Mouse (Mus musculus) intestine, postnatal 0 days (tissue): ENCODE data around the gene Lhcgr. TPM values are rescaled to one million over a fixed set of nuclear protein-coding genes. Genes with fewer than 3 reads are reported as not detected.
A peak's percentile ranks its signal among the peaks of the same experiment; 100 is the strongest.

Experiments
- ATAC-seq: fragments of 200-750 bp; cut with Nextera tagmentation; 2 replicates; pipeline ENCODE4 v1.8.0; 2017; ENCODE audit warnings: mild to moderate bottlenecking, moderate TSS enrichment, moderate library complexity
- H3K27ac ChIP-seq: fragments of 300-500 bp; sonication (generic); 2 replicates; pipeline ENCODE4 v1.5.1; 2014; ENCODE audit warnings: mild to moderate bottlenecking, low read depth, low read length, moderate library complexity
- H3K27me3 ChIP-seq: fragments of 300-500 bp; sonication (generic); replicated peaks from 2 replicates; pipeline ENCODE4 v1.6.1; 2014; ENCODE audit warnings: low read length, mixed read lengths; ENCODE audit not compliant: control insufficient read depth, insufficient read depth
- H3K36me3 ChIP-seq: fragments of 300-500 bp; sonication (generic); 2 replicates; pipeline ENCODE4 v1.6.1; 2014; ENCODE audit warnings: mild to moderate bottlenecking, moderate library complexity; ENCODE audit not compliant: control insufficient read depth, insufficient read depth
- H3K4me1 ChIP-seq: fragments of 300-500 bp; sonication (generic); replicated peaks from 2 replicates; pipeline ENCODE4 v1.6.1; 2014; ENCODE audit warnings: antibody characterized with exemption, low read length, mixed read lengths; ENCODE audit not compliant: control insufficient read depth, insufficient read depth
- H3K4me2 ChIP-seq: fragments of 300-500 bp; sonication (generic); replicated peaks from 2 replicates; pipeline ENCODE4 v1.6.1; 2014; ENCODE audit warnings: low read depth, mild to moderate bottlenecking, moderate library complexity
- H3K4me3 ChIP-seq: fragments of 300-500 bp; sonication (generic); 2 replicates; pipeline ENCODE4 v1.5.1; 2014; ENCODE audit warnings: low read depth, low read length
- H3K9ac ChIP-seq: fragments of 300-500 bp; sonication (generic); 2 replicates; pipeline ENCODE4 v1.6.1; 2014; ENCODE audit warnings: mild to moderate bottlenecking, low read depth, low read length
- H3K9me3 ChIP-seq: fragments of 300-500 bp; sonication (generic); 2 replicates; pipeline ENCODE4 v1.6.1; 2016; ENCODE audit warnings: mixed run types; ENCODE audit not compliant: control insufficient read depth
- CTCF ChIP-seq: sonication (generic); IDR thresholded peaks from 2 replicates; pipeline ENCODE4 v1.5.1; 2016; ENCODE audit warnings: low read depth, mild to moderate bottlenecking, control low read depth, antibody characterized with exemption, moderate library complexity
- WGBS: fragments of 180-500 bp; shearing (Covaris S2); extraction: QIAGEN DNeasy Blood & Tissue Kit; methylation state at CpG from one replicate; pipeline ENCODE4 v1.1.7; 2014; 5-methylcytosine and 5-hydroxymethylcytosine counted together
- polyA plus RNA-seq: library from polyadenylated mRNA; unstranded; fragments of >200 nt; fragmentation: Nextera tagmentation; extraction: Ambion mirVana; gene quantifications from 2 replicates; pipeline ENCODE4 v1.2.1, GENCODE M21; 2015

Lhcgr gene
- polyA plus RNA-seq, 1 experiment from 2014 or later, result not detected

DNA sequence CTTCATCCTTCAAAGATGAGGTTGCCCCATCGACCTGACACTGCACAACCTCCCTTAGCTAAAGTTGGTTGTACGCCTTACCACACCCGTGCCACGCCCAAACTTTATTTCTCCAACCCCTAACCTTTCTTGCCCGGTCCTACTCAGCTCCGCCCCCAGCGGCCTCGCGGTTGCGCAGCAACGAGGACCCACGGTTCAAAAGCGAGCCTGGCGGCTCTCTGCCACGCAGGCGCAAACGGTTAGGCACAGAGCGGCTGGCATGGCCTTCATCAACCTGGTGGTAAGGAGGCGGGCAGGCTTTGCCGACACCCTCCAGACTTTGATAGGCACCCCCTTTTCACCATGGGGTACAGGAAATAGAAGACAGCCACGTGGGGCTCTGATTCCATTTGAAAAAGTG is 123.3 kb downstream of the Lhcgr start, which contains the start of gene Gtf2a1l:
Gtf2a1l (plus strand) TSS at position 209 of the 400 bp plus-strand sequence.
- peak within 1 kb of the TSS; percentile 46 for H3K4me2 ChIP-seq
- H3K27ac ChIP-seq, result no peak within 1 kb of the TSS
- 0 out of 2 replicates have a peak, but pooled peaks cover 4% of the 10 kb centered on the region for H3K4me1 ChIP-seq
- no peak for ATAC-seq
- no peaks in the 10 kb centered on the region for H3K9me3 ChIP-seq
- peak; percentile 24; the same call in 1 of the 2 replicates for TF ChIP-seq CTCF
- 24% methylated on average over 21 of the region's 21 CpGs for WGBS
- H3K4me3 ChIP-seq, result no peak within 1 kb of the TSS
- no peaks in the 10 kb centered on the region for H3K27me3 ChIP-seq
- no peak within 1 kb of the TSS for H3K9ac ChIP-seq
- H3K36me3 ChIP-seq, result no peaks in the 10 kb centered on the region

Other genes starting within 250 kb of the Lhcgr start
- gene Ston1, start 194.3 kb downstream of the Lhcgr start, polyA plus RNA-seq, result 3.7 and 3.9 TPM in 2 replicates
- not detected in 2 replicates for gene Gtf2a1l, start 123.3 kb downstream of the Lhcgr start, polyA plus RNA-seq